Mouse (Mus musculus) naive thymus-derived CD4-positive, alpha-beta T cell, adult 2 months (primary cell): Measurements from ENCODE around the gene Gm10334.
"Not testable (repeated sequence)": the region's sequence is repeated elsewhere in the genome, so short reads cannot be mapped to it uniquely, and the experiment has no call there.

Experiments used
- DNase-seq: peaks from one replicate; pipeline ENCODE4 v3.0.0-alpha.2; 2011; ENCODE audit warnings: low read depth

Gene Gm10334

DNA sequence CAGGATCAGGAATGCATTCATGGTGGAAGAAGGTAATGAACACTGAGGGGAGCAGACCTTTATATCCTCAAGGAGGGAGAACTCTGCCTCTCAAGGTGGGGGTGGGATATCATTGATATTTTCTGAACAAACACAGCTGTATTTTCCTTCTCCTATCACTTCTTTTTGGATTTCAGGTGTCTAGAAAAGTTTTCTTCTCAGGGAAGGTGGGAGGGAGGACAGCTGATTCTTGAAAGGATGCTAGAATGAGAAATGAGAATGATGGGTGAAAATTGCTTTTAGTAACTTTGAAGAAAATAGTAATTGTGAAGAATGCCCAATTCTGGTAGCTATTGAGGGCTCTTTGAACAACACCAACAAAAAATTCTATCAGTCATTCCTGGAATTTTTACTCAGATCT, at the start of gene Gm10334:
Gm10334 (minus strand) TSS at position 101 of the 400 bp plus-strand sequence.
- not testable (repeated sequence) for DNase-seq

GRCm38 (mm10) chr6:41458632-41459031, 12.7 kb upstream of the Gm10334 start, which contains the start of gene Prss1:
TSS of gene Prss1 (plus strand) at chr6:41458932.
- DNase-seq: not testable (repeated sequence)

- DNase-seq: not testable (repeated sequence)
Measured at GRCm38 (mm10) chr6:41442261-41442660, 3.7 kb downstream of the Gm10334 start.
